Mouse (Mus musculus) cortical plate, adult 2 months (tissue): Measurements from ENCODE around the gene Tmem184b.

Source experiments
- CTCF ChIP-seq: fragments of 200-500 bp; IDR thresholded peaks from 2 replicates; pipeline ENCODE4 v1.5.1; 2011; ENCODE audit warnings: mild to moderate bottlenecking, control low read depth, low read length; ENCODE audit not compliant: insufficient read depth; ENCODE audit errors: extremely low read depth
- POLR2A ChIP-seq: fragments of 200-500 bp; IDR thresholded peaks from 2 replicates; pipeline ENCODE4 v1.6.1; 2011; ENCODE audit warnings: mild to moderate bottlenecking, low read length, control low read depth; ENCODE audit not compliant: insufficient read depth; ENCODE audit errors: extremely low read depth

DNA sequence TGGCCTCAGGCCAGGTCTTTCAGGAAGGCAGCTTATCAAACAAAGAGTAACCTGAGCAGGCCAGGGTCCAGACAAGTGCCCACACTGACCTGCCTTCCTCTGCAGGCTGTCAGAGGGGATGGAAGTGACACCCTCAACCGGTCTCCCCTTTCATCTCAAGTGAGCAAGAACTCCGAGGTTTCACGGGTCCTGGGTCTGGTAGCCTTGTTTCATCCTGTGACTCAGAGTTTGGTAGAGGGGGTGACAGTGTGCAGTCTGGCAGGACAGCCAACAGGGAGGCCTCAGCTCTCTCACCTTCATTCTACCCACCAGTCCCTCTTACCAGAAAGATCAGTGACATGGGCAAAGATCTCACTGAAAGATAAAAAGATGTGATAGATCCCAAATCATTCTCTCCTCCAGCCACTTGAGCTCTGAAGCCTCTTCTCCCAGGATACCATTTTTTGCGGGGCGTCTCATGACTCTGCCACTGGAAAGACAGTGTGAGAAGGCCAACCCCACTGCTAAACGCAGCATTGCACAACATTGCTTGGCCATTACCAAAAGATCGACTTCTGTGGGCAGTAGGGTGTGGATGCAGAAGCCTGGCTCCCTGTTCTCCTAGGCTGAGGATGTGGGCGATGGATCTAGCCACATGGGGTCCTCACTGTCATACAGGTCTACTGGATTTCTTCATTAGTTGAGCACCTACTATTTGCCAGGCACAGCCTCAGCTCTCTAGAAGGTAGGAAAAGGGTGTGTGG lies 57.1 kb downstream of the Tmem184b start, which contains the start of gene Maff:
- TF ChIP-seq CTCF = no peak
- no peak for TF ChIP-seq POLR2A
